Mouse (Mus musculus): ENCODE measurements around the gene Ralgds.

Gene Ralgds

GRCm38 (mm10) chr2:28569903-28570302 lies 57.0 kb downstream of the Ralgds start:
- no peak for DNase-seq

GRCm38 (mm10) chr2:28575341-28575740 lies 62.4 kb downstream of the Ralgds start:
- DNase-seq: peak; percentile 28

DNA sequence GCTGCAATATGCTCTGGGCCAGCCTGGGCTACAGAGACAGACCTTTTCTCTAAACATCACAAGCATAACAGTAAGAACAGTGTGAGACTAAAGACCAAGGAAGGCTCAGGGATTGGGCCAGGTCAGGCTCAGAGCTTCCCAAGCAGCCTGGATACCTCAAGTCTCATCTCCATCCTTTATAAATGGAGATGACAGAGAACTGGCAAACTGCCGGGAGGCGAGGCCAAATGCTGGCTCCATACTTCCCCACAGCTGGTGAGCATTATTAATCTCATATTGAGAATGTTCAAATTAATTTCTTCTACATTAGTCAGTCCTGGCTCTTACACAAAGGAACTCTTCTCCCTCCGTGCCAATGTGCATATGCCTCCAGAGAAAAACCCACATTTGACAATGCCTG lies 63.9 kb downstream of the Ralgds start:
- no peak for DNase-seq

DNA sequence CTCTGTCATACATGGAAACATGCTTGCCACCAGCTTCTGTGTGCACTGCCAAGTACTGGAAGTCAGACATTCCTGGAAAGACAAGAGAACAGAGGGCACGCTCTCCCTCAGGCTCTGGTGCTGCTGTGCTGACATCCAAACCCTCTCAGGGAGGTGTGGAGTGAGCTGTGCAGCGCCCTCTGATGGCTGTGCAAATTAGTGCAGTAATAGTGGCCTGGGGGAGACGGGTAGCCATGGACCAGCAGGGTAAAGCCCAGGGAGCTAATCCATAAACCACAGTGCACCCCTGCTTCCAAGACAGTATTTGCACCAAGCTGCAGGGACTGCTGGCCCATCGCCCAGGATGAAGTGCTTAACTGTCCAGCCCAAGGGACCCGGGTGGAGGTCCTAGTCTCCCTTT lies 65.1 kb downstream of the Ralgds start:
- peak; percentile 31 for DNase-seq

DNA sequence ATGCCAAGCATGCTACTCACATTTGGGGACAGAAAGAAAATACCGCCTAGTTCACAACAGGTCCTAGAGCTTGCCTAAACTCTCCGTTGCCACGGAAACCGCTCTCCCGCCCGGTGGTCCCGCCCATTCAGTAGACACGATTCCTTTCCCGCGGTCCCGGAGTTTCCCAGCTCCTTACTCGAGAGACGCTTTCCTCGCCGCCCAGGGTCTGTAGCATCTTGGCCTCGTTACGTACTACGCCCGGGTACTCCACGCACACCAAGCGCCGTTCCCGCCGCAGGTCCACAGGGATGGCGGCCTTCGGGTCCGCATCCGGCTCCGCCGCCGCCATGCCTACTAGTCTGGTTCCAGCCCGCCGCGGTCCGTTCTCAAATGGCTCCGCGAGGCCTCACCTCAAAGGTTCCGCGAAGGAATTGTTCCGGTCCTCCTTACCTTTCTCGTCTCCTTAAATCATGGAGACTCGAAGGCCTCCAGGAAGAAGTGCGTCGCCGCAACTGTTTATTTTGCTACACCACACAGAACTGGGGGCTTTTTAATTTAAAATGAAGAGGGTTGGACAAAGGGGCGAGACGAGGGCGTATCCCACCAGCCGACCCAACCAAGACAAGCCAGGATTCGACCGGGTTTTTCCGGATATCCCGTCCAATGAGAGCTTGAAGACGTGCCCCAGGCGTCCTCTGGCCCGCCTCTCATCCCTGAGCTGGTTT lies 69.9 kb downstream of the Ralgds start:
- DNase-seq: peak; percentile 89

GRCm38 (mm10) chr2:28583651-28584050 lies 70.7 kb downstream of the Ralgds start, which contains the start of gene Gtf3c5:
Gene Gtf3c5, minus strand, starts transcription at chr2:28583751.
- no peak for DNase-seq

DNA sequence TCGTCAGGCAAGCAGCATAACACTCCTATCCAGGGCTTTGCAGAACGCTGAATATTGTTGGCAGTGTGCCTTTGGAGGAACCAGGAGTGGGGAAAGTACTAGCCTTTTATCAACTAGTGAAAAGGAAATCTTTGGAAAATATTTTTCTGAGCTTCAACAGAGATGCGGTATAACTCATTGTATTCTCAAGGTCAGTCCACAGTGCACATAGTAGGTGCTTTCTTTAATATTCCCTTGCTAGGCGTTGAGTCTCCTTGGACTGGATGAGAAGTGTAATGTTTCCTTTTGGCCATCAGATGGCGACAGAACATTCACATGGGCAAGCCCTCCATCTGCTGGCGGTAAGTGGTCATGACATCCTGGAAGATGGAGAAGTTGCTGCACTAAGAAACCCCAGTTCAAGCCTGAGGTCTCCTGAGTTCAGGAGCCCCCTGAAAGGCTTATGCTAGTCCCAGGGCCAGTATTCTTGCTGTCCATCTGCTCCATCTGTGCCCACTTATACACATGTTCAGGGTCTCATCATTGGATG lies 72.2 kb downstream of the Ralgds start:
- peak; percentile 72 for DNase-seq

GRCm38 (mm10) chr2:28585730-28586129 lies 72.8 kb downstream of the Ralgds start:
- DNase-seq: no peak

DNA sequence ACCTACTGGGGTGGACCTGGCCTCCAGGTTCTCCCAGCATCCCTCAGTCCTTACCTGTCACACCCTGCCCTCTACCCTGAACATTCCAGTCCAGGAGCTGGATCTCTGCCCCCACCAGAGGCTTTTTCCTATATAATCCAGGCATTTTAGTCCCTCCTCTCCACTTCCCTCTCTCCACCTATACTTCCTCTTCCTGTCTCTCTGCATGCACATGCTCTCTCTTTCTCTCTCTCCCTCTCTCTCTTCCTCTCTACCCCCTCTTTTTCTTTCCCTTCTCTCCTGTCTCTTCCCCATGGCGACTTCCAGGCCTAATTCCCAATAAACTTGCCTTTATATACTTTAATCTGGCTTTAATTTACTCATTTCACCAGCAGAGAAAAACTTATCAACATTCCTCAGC lies 75.6 kb downstream of the Ralgds start:
- DNase-seq: no peak

DNA sequence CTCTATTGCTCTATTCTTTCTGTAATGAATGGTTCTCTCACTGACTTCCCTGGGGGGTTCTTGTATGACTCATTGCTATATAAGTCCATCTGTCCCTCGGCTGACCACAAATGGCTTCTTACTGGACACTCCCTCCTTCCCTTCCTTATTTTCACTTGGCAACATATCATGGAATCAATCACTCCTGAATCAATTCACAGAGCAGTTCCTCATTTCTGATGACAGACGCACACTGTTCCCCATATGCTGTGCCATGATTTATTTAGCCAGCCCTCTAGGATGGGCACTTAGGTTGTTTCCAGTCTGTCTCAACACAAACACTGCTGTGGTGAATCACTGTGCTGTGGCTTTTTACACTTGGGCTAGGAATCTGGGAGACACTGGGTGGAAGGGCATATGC lies 78.6 kb downstream of the Ralgds start:
- DNase-seq: no peak

DNA sequence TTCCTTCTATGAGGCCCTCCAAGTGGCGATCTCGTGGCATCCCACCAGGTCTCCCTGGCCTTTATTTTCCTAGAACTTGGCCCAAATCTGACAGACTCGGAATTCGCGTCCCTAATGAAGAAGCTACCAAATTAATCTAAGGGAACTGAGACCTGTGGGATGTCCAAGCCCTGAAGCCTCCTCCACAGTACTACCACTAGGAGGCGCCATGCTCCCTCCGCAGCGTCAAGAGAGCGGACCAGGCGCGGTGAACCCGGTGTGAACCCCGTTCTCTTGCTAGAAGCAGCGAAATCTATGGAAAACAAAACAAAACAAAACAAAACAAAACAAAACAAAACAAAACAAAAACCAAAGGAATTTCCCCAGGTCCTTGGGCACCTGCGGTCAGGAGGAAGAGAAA lies 79.9 kb downstream of the Ralgds start:
- peak; percentile 35 for DNase-seq

- DNase-seq: no peak
These were observed 83.1 kb downstream of the Ralgds start for GRCm38 (mm10) chr2:28596021-28596420.

DNA sequence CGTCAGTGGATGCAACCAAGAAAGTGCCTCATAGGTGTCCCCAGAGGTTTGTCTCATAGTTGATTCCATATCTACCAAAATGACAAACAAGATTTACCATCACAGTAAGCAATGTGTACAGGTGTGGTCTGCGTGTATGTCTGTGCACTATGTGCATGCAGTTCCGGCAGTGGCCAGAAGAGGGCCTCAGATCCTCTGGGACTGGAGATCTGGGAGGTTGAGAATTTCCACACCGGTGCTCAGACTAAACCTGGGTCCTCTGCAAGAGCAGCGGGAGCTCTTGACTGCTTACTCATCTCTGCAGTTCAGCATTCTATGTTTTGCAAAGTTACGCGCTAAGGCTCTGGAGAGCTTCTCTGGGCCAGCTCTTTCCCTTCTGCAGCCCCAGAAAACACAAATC lies 84.1 kb downstream of the Ralgds start:
- DNase-seq: no peak

DNA sequence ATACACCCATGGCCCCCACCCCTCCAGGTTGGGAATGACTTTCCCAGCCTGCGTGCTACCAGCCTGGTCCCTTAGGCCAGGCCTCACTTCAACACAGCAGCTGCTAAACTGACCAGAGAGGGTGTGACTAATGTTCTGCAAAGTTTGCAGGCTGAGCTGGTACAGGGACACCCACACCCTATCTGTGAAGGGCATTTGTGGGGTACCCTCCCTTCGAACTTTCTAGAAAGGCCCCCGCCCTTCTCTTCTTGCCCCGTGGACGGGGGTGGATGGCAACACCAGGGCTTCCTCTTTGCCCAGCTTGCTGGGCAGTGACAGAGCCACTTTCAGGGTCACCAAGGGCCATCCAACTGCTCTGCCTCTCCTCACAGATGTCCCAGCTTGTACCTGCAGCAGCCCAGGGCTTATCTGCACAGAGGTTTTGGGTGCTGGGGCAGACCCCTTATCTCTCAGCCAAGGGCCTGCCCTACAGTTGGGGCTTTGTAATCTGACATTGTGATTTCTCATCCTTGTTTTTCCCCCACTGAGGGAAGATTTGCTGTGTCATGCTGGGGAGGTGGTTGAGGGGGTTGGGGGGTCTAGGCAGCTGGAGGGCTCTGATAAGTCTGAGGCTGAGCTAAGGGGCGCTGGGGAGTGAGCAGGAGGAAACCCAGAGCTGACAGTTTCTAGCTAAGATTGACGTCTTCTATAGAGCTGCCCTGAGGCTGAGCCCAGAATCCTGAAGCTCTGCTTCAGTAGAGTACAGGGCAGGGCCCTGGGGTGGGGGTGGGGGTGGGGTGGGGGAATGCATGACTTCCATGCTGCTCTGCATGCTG lies 85.0 kb downstream of the Ralgds start:
- DNase-seq: no peak

DNA sequence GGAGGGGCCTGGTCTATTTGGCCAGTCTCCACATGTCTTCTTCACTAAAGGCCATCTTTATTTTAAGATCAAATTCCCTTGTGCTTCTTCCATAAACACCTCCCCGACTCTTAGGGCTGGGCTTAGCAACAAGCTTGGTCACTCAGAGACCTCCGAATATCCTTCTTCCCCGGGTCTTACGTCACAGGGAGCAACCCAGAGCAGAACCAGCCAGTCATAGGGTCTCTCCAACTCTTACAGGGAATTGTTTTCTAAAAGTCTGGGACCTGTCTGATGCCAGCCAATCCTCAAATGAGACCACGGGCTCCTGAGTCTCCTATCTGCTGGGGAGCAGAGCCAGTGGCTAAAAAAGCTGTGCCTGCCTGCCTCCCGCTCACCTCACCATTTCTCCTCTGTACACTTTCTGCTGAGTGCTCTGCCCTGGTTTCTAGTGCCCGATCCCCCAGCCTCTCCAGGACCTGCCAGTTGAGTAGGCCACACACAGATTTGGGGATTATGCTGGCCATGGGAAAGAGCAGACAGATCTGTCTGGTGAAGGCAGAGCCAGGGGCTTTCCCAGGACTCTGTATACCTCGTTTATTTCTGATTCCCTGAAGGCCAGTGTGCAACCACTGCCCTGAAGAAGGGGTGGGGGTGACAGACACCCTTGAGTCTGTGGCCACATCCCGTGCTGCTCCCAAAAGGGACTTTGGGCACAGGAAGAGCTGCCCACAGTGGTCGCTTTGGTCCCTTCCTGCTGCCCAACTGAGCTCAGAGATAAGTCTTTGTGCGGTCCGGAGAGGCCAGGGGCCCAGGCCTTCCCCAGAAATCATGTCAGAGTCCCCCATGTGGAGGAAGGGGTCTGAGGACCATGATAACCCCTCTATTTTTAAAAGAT lies 86.0 kb downstream of the Ralgds start:
- no peak for DNase-seq

DNA sequence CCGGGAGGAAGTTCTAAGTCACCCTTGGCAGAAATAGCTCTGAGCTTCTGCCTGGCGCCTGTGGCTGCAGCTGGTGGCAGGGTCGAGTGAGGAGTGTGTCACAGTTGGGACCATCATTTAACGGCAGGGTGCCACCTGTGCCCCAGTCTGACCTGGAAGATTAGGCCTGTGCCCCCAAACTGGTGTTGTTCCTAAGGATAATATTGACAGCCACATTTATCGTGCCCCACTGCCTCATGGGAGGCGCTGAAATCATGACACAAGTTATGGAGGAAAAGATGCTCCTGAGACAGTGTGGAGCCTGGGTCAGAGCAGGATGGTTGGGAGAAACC lies 86.6 kb downstream of the Ralgds start:
- no peak for DNase-seq

DNA sequence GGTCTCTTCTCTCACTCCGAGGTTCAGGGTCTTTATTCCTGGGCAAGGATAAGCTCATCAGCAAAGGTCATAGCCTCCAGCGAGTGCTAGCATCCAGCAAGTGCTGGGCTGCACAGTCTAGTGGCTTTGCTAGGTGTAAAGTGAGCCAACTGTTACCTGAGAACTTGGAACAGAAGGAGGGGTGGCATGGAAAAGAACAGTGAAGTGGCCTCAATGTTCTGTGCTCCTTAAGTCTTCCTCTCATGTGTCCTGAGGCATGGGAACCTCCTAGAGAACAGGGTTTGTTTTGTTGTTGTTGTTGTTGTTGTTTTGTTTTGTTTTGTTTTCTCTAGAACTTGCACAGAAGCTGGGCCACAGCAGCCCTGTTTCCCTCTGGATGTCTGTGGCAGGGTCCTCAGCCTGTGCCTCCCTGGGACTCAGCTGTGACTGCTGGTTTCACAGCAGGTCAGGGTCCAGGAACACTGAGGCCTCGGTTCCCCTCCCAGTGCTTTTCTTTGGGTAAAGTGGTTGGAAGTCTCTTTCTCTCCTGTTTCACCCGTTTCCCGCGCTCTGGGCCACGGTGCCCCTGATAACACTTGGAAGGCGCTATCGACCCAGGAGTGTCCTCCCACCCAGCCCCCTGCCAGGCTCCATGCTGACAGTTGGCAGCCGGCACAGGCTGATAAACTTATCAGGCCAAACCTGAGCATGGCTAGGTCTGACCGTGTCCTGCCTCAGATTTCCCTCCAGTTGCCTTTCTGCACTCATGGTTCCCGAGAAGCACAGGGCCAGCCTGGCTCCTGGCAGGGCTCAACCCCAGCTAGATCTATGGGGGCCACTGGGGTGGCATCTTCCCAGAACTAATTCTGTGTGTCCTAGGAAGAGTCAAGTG lies 89.0 kb downstream of the Ralgds start:
- no peak for DNase-seq
